Mouse (Mus musculus): ENCODE results near the gene Speg.

Gene Speg

GRCm38 (mm10) chr1:75442171-75442570 is 67.1 kb downstream of the Speg start:
- no peak for DNase-seq (ENCODE audit: low spot score in 2 of 2)

- no peak for DNase-seq (ENCODE audit: low spot score in 2 of 2)
Measured at GRCm38 (mm10) chr1:75442811-75443210, 67.7 kb downstream of the Speg start.

- DNase-seq (ENCODE audit: low spot score in 2 of 2) = no peak
Measured at GRCm38 (mm10) chr1:75443247-75444024, 68.3 kb downstream of the Speg start.

- DNase-seq (ENCODE audit: low spot score in 2 of 2) = no peak
Measured at GRCm38 (mm10) chr1:75444208-75444607, 69.1 kb downstream of the Speg start.

GRCm38 (mm10) chr1:75445141-75445701 is 70.1 kb downstream of the Speg start:
- peak in 1 of 2 experiments; percentile 64 for DNase-seq (ENCODE audit: low spot score in 2 of 2)

GRCm38 (mm10) chr1:75445751-75446611 is 70.9 kb downstream of the Speg start:
- peak; percentile 72 to 75 for DNase-seq (ENCODE audit: low spot score in 2 of 2)

- DNase-seq (ENCODE audit: low spot score in 2 of 2) = no peak
Measured at GRCm38 (mm10) chr1:75446656-75447055, 71.6 kb downstream of the Speg start.

- no peak for DNase-seq (ENCODE audit: low spot score in 2 of 2)
Measured at GRCm38 (mm10) chr1:75447265-75448051, 72.4 kb downstream of the Speg start.

GRCm38 (mm10) chr1:75448052-75448431 is 72.9 kb downstream of the Speg start:
- DNase-seq (ENCODE audit: low spot score in 2 of 2) = no peak

- DNase-seq (ENCODE audit: low spot score in 2 of 2) = no peak
Measured at GRCm38 (mm10) chr1:75448937-75449336, 73.8 kb downstream of the Speg start.

- DNase-seq (ENCODE audit: low spot score in 2 of 2) = no peak
Measured at GRCm38 (mm10) chr1:75449377-75450135, 74.5 kb downstream of the Speg start.

- no peak for DNase-seq (ENCODE audit: low spot score in 2 of 2)
Measured at GRCm38 (mm10) chr1:75450314-75451005, 75.4 kb downstream of the Speg start, which contains the start of gene Asic4. TSS of gene Asic4 (plus strand) at chr1:75450436.

GRCm38 (mm10) chr1:75451900-75452299 is 76.8 kb downstream of the Speg start:
- DNase-seq (ENCODE audit: low spot score in 2 of 2) = no peak

- no peak for DNase-seq (ENCODE audit: low spot score in 2 of 2)
Measured at GRCm38 (mm10) chr1:75455433-75455832, 80.3 kb downstream of the Speg start.

GRCm38 (mm10) chr1:75455948-75456347 is 80.9 kb downstream of the Speg start:
- no peak for DNase-seq (ENCODE audit: low spot score in 2 of 2)

GRCm38 (mm10) chr1:75456746-75457564 is 81.9 kb downstream of the Speg start:
- no peak for DNase-seq (ENCODE audit: low spot score in 2 of 2)

- no peak for DNase-seq (ENCODE audit: low spot score in 2 of 2)
Measured at GRCm38 (mm10) chr1:75457710-75458024, 82.6 kb downstream of the Speg start.

- peak in 1 of 2 experiments; percentile 65 for DNase-seq (ENCODE audit: low spot score in 2 of 2)
Measured at GRCm38 (mm10) chr1:75458025-75458788, 83.1 kb downstream of the Speg start.
